Mouse (Mus musculus) left cerebral cortex, adult 9 months (tissue): Measurements from ENCODE around the gene Myl6.
"Not testable (repeated sequence)": the region's sequence is repeated elsewhere in the genome, so short reads cannot be mapped to it uniquely, and the experiment has no call there.

Experiments used
- DNase-seq, 2 experiments: peaks; one replicate each; pipeline ENCODE4 v3.0.0; 2022; ENCODE audit warnings: low spot score in 2 of 2

Gene Myl6

DNA sequence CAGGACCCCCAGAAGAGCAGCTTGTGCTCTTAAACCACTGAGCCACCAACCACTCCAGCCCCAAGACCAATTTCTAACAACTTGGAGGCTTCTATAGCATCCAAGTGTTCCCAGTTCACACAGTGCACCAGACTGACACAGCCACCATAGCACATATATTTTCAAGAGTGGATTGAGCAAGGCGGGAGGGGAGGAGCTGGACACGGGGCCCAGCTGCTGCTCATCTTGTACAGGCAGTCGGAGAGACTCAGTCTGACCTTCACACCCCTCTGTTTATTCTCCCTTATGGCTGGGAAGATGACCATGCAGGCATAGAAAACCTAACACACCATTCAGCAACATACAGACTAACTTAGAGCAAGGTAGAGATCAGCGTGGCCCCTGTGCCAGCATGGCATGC lies 15.9 kb upstream of the Myl6 start:
- DNase-seq = no peak

DNA sequence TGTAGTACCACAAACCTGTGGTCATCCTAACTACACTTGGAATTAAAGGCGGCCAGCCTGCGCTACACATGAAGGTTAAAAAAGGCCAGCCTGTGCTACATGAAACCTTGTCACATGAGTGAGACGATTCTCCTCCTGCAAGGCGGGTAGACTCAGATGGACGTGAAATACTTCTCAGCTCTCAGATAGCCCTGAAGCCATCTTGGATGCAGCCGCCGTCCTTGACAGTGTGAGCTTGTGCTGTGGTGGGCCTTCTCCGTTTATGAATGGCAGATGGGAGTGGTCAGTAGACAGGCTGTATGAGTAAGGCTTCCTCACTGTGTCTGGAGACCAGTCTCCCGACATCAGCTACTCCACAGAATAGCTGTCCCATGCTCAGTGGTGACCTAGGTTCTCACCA lies 15.3 kb upstream of the Myl6 start:
- DNase-seq = no peak

DNA sequence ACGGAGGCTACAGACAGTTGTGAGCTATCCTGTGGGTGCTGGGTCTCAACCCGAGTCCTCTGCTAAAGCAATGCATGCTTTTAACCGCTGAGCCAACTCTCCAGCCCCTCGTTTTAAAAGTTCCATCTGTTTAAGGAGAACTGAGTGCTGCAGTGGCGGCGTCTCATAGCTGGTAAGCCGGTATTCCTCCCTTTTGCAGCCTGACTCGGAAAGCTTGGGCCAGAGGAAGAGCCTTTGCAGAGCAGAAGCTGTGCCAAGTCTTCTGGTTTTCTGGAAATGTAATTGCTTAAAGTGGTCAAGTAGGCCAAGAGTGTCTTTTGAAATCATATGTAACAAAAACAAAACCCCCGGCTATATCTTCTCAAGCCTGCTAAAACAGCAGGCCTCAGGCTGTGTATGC lies 14.3 kb upstream of the Myl6 start:
- DNase-seq = no peak

DNA sequence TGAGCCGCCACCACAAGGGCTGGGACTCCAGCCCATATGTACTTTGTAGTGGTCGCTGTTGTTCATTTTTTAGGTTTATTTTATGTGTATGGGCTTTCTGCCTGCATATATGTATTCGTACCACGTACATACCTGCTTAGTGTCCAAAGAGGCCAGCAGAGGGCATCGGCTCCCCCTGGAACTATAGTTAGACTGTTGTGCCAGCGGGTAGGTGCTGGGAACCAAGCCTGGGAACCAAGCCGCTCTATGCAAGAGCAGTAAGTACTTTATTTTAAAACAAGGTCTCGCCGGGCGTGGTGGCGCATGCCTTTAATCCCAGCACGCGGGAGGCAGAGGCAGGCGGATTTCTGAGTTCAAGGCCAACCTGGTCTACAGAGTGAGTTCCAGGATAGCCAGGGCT lies 12.0 kb upstream of the Myl6 start:
- DNase-seq = no peak

DNA sequence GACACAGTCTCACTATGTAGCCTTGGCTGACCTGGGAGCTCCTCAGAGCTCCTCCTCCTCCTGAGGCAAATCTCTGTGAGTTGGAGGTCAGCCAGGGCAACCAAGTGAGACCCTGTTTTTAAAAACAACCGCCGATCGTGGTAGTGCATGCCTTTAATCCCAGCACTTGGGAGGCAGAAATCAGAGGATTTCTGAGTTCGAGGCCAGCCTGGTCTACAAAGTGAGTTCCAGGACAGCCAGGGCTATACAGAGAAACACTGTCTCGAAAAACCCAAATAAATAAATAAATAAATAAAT lies 11.4 kb upstream of the Myl6 start:
- DNase-seq = not testable (repeated sequence)

- no peak for DNase-seq
Measured at GRCm38 (mm10) chr10:128504641-128505370, 10.9 kb upstream of the Myl6 start.

- DNase-seq = no peak
Measured at GRCm38 (mm10) chr10:128504012-128504411, 10.1 kb upstream of the Myl6 start.

- no peak for DNase-seq
Measured at GRCm38 (mm10) chr10:128503532-128503931, 9.6 kb upstream of the Myl6 start.

DNA sequence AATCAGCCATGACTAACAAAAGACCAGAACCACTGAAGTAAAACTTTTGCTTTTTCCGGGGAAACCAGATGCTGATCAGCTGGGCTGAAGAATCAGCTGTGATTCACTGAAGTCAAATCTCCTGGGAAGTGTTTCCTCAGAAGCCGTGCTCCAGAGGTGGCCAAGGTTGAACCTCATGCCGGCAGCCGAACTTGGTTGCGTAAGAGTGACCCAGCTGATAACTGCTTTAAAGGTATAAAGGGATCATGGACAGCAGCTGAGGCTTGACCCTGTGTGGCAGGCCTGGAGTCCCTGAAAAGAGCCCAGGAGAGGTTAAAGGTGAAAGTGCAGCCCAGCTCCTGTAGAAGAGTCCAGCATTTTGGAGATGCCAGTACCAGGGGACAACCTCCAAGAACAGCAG lies 8.4 kb upstream of the Myl6 start:
- no peak for DNase-seq

DNA sequence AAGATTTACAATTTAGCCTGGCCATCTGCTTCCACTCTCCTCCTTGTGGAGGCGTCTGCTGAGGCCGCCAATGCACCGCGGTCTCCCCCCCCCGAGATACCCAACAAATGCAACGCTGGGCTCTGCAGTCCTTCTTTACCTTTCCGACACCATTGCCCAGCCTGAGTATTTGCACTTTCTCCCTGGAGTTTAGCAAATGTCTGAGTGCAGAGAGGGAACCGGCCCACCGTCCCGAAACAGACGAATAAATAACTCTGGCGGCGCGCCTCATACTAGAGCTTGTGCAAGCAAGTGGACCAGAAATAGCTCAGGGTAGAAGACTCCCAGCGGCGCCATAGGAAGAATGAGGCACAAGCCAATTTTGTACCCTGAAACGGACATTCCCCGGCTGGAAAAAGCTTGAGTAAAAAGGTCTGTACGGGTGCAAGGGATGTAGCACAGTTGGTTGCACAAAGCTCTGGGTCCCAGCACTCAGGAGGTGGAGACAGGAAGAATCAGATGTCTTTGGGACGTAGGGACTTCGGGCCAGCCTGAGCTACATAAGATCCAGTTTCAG lies 5.2 kb upstream of the Myl6 start:
- peak in 1 of 2 experiments; percentile 70 for DNase-seq

DNA sequence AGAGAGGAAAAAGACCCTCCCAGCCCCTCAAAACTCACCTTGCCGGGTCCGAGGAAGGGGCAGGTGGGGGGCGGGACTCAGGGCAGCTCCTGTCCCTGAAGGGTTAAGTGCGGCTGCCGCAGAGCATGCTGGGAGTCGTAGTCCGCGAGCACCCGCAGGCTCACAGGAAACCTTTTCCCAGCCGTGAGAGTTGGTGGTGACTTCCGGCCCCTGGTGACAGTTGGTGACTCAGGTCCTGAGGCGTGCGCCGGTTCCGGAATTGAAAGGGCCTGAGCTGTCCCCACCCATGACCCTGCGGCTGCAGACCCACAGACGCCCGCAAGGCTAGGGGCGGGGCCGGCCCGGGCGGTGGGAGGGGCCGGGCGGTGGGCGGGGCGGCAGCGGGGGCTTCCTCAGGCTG lies 4.6 kb upstream of the Myl6 start, which contains the start of gene Myl6b:
Gene Myl6b, minus strand, starts transcription at position 96 of the 400 bp plus-strand sequence.
- DNase-seq = peak; percentile 93 to 96

GRCm38 (mm10) chr10:128497134-128497737 lies 3.3 kb upstream of the Myl6 start:
- no peak for DNase-seq

- DNase-seq = no peak
Measured at GRCm38 (mm10) chr10:128496509-128497077, 2.6 kb upstream of the Myl6 start.

GRCm38 (mm10) chr10:128495903-128496302 lies 2.0 kb upstream of the Myl6 start:
- no peak for DNase-seq

- DNase-seq = no peak
Measured at GRCm38 (mm10) chr10:128495270-128495669, 1.3 kb upstream of the Myl6 start.

- no peak for DNase-seq
Measured at GRCm38 (mm10) chr10:128494667-128495245, 811 bp upstream of the Myl6 start.

GRCm38 (mm10) chr10:128493319-128493694 lies 638 bp downstream of the Myl6 start:
- DNase-seq = no peak

DNA sequence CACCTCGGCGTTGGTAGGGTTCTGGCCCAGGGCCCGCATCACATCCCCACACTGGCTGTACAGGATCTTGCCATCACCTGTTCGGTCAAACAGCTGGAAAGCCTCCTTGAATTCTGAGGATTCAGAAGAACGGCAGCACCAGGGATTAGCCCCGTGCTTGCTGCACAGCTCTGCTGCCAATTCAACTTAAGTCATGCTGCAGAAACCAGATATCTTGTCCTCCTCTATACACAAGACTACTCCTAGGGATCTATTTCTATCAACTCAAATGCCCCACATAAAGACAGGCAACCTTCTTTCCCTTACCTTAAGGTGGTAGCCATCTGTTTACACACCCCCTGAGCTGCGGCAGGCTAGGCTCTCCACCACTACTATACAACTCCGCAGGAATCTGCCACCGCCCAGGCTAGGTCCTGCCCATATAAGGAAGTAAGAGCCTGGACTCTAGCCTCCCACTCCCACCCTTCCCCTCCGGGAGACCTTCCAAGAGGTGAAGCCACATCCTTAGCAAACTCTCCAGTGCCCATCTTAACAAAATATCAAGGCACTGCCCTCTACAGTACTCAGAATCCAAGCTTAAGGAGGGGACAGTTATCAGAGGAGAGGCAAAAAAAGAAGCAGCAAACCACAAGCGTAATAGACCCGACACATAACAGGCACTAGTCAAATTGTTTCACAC lies 1.2 kb downstream of the Myl6 start:
- peak; percentile 61 to 68 for DNase-seq

DNA sequence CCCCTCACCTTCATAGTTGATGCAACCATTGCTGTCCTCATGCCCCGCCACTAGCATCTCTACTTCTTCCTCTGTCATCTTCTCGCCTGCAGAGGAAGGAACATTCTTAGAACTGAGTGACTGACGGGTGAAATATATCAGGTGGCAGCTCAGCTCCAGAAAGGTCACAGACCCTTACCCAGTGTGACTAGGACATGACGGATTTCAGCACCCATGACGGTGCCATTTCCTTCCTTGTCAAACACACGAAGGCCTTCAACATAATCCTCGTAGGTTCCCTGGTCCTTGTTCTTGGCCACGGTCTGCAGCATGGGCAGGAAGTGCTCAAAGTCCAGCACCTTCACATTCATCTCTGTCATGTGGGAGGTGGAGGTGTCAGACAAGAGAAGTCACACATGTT lies 1.9 kb downstream of the Myl6 start:
- DNase-seq = not testable (repeated sequence)

- DNase-seq = no peak
Measured at GRCm38 (mm10) chr10:128491495-128491894, 2.5 kb downstream of the Myl6 start.

GRCm38 (mm10) chr10:128490912-128491311 lies 3.0 kb downstream of the Myl6 start:
- no peak for DNase-seq

DNA sequence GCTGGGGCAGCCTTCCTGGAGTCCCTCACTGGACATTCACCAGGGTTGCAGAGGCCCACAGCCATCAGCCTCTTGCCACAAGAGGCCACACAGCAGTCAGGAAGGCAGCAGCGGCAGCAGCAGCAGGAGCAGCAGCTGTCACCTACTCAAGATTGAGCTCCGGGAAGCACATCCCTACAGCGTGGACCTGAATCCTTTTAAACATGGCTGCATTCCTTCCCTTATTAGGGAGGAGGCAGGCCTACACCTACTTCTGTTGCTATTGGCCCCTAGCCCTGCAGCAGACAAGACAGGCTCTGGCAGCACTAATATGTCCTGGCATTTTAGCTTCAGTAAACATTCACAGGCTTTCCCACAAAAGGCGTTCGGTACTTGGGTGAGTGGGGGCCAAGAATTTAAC lies 3.7 kb downstream of the Myl6 start:
- DNase-seq = no peak
